Mouse (Mus musculus): ENCODE measurements around the gene Fap.

GRCm38 (mm10) chr2:62480285-62481198 is 93.3 kb downstream of the Fap start:
- TF ChIP-seq E2F4 (IDR thresholded peaks at IDR 0.05; ENCODE audit: insufficient read depth) (no peak), POLR2A (IDR thresholded peaks at IDR 0.05; ENCODE audit: insufficient read length, low read depth) (no peak), SRF (IDR thresholded peaks at IDR 0.05; ENCODE audit: control insufficient read depth, insufficient read length, low read depth) (no peak), MAX (IDR thresholded peaks at IDR 0.05; ENCODE audit: low read depth) (no peak), USF1 (IDR thresholded peaks at IDR 0.05; ENCODE audit: low read depth) (no peak)

Data from myocyte (in vitro differentiated cells).